Mouse (Mus musculus): ENCODE results near the gene Lsm3. TPM values are rescaled to one million over a fixed set of nuclear protein-coding genes. Genes with fewer than 3 reads are reported as not detected.

Gene Lsm3
- polyA plus RNA-seq, 1 experiment = 51.3 TPM

DNA sequence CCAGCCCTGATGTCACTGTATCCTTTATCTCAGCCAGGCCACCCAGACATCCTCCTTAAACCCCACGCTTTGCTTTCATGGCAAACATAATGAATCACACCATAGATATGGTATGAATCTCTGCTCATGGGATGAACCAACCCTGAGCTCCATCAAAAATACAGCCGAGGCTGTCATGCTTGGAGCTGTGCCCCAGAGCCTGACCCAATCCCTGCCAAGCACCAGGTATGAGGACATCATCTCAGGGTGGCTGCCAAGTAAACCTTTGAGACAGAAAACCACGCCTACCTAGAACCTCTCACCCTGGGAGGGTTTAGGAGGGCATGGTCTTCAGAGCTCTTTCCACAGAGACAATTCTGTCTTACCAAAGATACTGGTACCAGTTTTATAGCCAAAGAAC is 47.3 kb downstream of the Lsm3 start:
- no peak overlapping the region for H3K4me3 ChIP-seq (replicated peaks; ENCODE audit: insufficient read depth, low read depth, low read length)
- DNase-seq = no peak
- no peaks in the 10 kb centered on the region for H3K27me3 ChIP-seq (ENCODE audit: control insufficient read depth, insufficient read depth, low read length)
- TF ChIP-seq CTCF (IDR thresholded peaks at IDR 0.05; ENCODE audit: borderline replicate concordance, insufficient read depth, low read depth, low read length) (no peak), POLR2A (IDR thresholded peaks at IDR 0.05; ENCODE audit: borderline replicate concordance, insufficient read depth, low read length) (no peak)
- no peak overlapping the region for H3K27ac ChIP-seq (ENCODE audit: insufficient read depth, low read length)
- no peaks in the 10 kb centered on the region for H3K4me1 ChIP-seq (ENCODE audit: control insufficient read depth, insufficient read depth, low read length)
- 57% methylated on average over 3 of the region's 3 CpGs for WGBS

DNA sequence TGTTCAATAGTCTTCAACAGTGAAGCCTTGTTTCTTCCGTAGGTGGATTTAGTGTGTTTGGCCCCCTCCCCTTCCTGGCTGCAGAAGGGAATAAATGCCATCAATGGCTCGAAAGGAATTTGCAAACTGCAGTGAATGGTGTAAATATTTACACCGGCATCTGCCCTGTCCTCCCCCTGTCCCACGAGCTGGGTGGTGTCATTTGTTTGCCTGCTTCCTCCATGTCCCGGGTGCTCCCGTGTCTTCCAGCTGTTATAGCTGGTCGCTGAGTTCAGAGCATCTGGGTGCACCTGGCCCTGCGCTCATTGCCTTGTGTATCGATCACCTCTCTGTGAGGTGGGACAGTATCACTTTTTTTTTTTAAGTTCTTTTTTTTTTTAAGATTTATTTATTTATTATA is 50.7 kb downstream of the Lsm3 start:
- no peak for DNase-seq
- H3K27me3 ChIP-seq (ENCODE audit: control insufficient read depth, insufficient read depth, low read length) = no peaks in the 10 kb centered on the region
- H3K27ac ChIP-seq (ENCODE audit: insufficient read depth, low read length) = no peak overlapping the region
- 85% methylated on average over 9 of the region's 9 CpGs for WGBS
- H3K4me1 ChIP-seq (ENCODE audit: control insufficient read depth, insufficient read depth, low read length) = no peaks in the 10 kb centered on the region
- TF ChIP-seq CTCF (IDR thresholded peaks at IDR 0.05; ENCODE audit: borderline replicate concordance, insufficient read depth, low read depth, low read length) (no peak), POLR2A (IDR thresholded peaks at IDR 0.05; ENCODE audit: borderline replicate concordance, insufficient read depth, low read length) (no peak)
- no peak overlapping the region for H3K4me3 ChIP-seq (replicated peaks; ENCODE audit: insufficient read depth, low read depth, low read length)

Other genes starting within 250 kb of the Lsm3 start
- gene Wnt7a, start 104.6 kb upstream of the Lsm3 start, polyA plus RNA-seq (2012; rRNA removed) = 40.7 and 47.2 TPM in 2 replicates
- gene Chchd4, start 42.4 kb upstream of the Lsm3 start, polyA plus RNA-seq (2012; rRNA removed) = 14.5 and 14.9 TPM in 2 replicates
- gene Tmem43, start 42.2 kb upstream of the Lsm3 start, polyA plus RNA-seq (2012; rRNA removed) = 32.1 and 32.7 TPM in 2 replicates
- 13.2 and 14.4 TPM in 2 replicates for gene Xpc, start within 50 bp of the Lsm3 start, polyA plus RNA-seq (2012; rRNA removed)
- 73.3 and 79.3 TPM in 2 replicates for gene Slc6a6, start 168.1 kb downstream of the Lsm3 start, polyA plus RNA-seq (2012; rRNA removed)